Mouse (Mus musculus) neural tube, embryonic 12.5 days (tissue): Measurements from ENCODE around the gene Intu. TPM values are rescaled to one million over a fixed set of nuclear protein-coding genes. Genes with fewer than 3 reads are reported as not detected.
A peak's percentile ranks its signal among the peaks of the same experiment; 100 is the strongest.

Source experiments
- ATAC-seq: fragments of 200-750 bp; cut with Nextera tagmentation; 2 replicates; pipeline ENCODE4 v1.8.0; 2017; ENCODE audit warnings: low read depth, mild to moderate bottlenecking, moderate TSS enrichment, moderate library complexity; ENCODE audit not compliant: low FRiP score
- H3K27ac ChIP-seq: fragments of 300-500 bp; sonication (generic); 2 replicates; pipeline ENCODE4 v1.5.1; 2016
- H3K27me3 ChIP-seq: fragments of 300-500 bp; sonication (generic); replicated peaks from 2 replicates; pipeline ENCODE4 v1.6.1; 2016; ENCODE audit warnings: mild to moderate bottlenecking
- H3K36me3 ChIP-seq: fragments of 300-500 bp; sonication (generic); 2 replicates; pipeline ENCODE4 v1.6.1; 2016; ENCODE audit warnings: mild to moderate bottlenecking
- H3K4me1 ChIP-seq: fragments of 300-500 bp; sonication (generic); 2 replicates; pipeline ENCODE4 v1.6.1; 2016
- H3K4me2 ChIP-seq: fragments of 300-500 bp; sonication (generic); replicated peaks from 2 replicates; pipeline ENCODE4 v1.6.1; 2016; ENCODE audit warnings: mild to moderate bottlenecking
- H3K4me3 ChIP-seq: fragments of 300-500 bp; sonication (generic); 2 replicates; pipeline ENCODE4 v1.5.1; 2016
- H3K9ac ChIP-seq: fragments of 300-500 bp; sonication (generic); 2 replicates; pipeline ENCODE4 v1.6.1; 2016; ENCODE audit warnings: mild to moderate bottlenecking
- H3K9me3 ChIP-seq: fragments of 300-500 bp; sonication (generic); 2 replicates; pipeline ENCODE4 v1.6.1; 2016; ENCODE audit warnings: mild to moderate bottlenecking
- WGBS: fragments of 180-500 bp; shearing (Covaris S2); methylation state at CpG from one replicate; pipeline ENCODE4 v1.1.7; 2016; 5-methylcytosine and 5-hydroxymethylcytosine counted together
- polyA plus RNA-seq: library from polyadenylated mRNA; unstranded; fragments of >200 nt; fragmentation: Nextera tagmentation; extraction: Ambion mirVana; gene quantifications from 2 replicates; pipeline ENCODE4 v1.2.1, GENCODE M21; 2016

The Intu gene
- polyA plus RNA-seq, 1 experiment from 2014 or later: 5.1 TPM

GRCm38 (mm10) chr3:40530845-40531244, 241 bp upstream of the Intu start:
- Histone ChIP-seq H3K4me2 (peak overlapping the region; percentile 98), H3K4me1 (peaks cover 19% of the 10 kb centered on the region), H3K9me3 (0 out of 2 replicates have a peak, but pooled peaks cover 3% of the 10 kb centered on the region), H3K4me3 (peak overlapping the region; percentile 57), H3K9ac (no peak overlapping the region), H3K27ac (no peak overlapping the region), H3K27me3 (peaks cover 15% of the 10 kb centered on the region), H3K36me3 (no peaks in the 10 kb centered on the region)
- ATAC-seq: 0 out of 2 replicates have a peak, but pooled peaks have one; percentile 2
- WGBS: 20% methylated on average over 7 of the region's 7 CpGs

- Histone ChIP-seq H3K27me3 (peaks cover 15% of the 10 kb centered on the region), H3K9me3 (0 out of 2 replicates have a peak, but pooled peaks cover 3% of the 10 kb centered on the region), H3K36me3 (no peaks in the 10 kb centered on the region), H3K9ac (no peak overlapping the region), H3K27ac (no peak overlapping the region), H3K4me2 (peak overlapping the region; percentile 98), H3K4me1 (peaks cover 19% of the 10 kb centered on the region), H3K4me3 (peak overlapping the region; percentile 57)
- WGBS: 7% methylated on average over 11 of the region's 11 CpGs
- ATAC-seq: no peak
Measured at GRCm38 (mm10) chr3:40532256-40532655, 1.2 kb downstream of the Intu start.

- Histone ChIP-seq H3K9ac (no peak overlapping the region), H3K4me1 (peaks cover 19% of the 10 kb centered on the region), H3K27ac (no peak overlapping the region), H3K4me2 (no peak overlapping the region), H3K36me3 (no peaks in the 10 kb centered on the region), H3K27me3 (peaks cover 15% of the 10 kb centered on the region), H3K9me3 (0 out of 2 replicates have a peak, but pooled peaks cover 3% of the 10 kb centered on the region), H3K4me3 (no peak overlapping the region)
- ATAC-seq: no peak
- WGBS: 79% methylated on average over 4 of the region's 4 CpGs
Measured at GRCm38 (mm10) chr3:40534141-40534540, 3.1 kb downstream of the Intu start.

- WGBS: 4% methylated on average over 45 of the region's 45 CpGs
Measured at GRCm38 (mm10) chr3:40540567-40541554, 9.8 kb downstream of the Intu start.

GRCm38 (mm10) chr3:40546621-40547020, 15.5 kb downstream of the Intu start:
- H3K27me3 ChIP-seq: no peaks in the 10 kb centered on the region
- H3K27ac ChIP-seq: no peak overlapping the region
- no peaks in the 10 kb centered on the region for H3K36me3 ChIP-seq
- no peak overlapping the region for H3K4me2 ChIP-seq
- no peak overlapping the region for H3K4me3 ChIP-seq
- WGBS: 81% methylated on average over 4 of the region's 4 CpGs
- no peak overlapping the region for H3K9ac ChIP-seq
- H3K9me3 ChIP-seq: no peaks in the 10 kb centered on the region
- H3K4me1 ChIP-seq: no peaks in the 10 kb centered on the region
- no peak for ATAC-seq

More at GRCm38 (mm10) chr3:40540567-40541554, 9.8 kb downstream of the Intu start:
- peak; percentile 92 for ATAC-seq
- Histone ChIP-seq H3K4me2 (peak overlapping the region; percentile 75), H3K36me3 (no peaks in the 10 kb centered on the region), H3K4me3 (peak overlapping the region; percentile 92), H3K9ac (peak overlapping the region; percentile 76), H3K27me3 (no peaks in the 10 kb centered on the region), H3K9me3 (0 out of 2 replicates have a peak, but pooled peaks cover 3% of the 10 kb centered on the region), H3K4me1 (no peaks in the 10 kb centered on the region), H3K27ac (no peak overlapping the region)

- H3K27ac ChIP-seq: no peak overlapping the region
- 78% methylated on average over 10 of the region's 10 CpGs for WGBS
- H3K4me3 ChIP-seq: no peak overlapping the region
- no peaks in the 10 kb centered on the region for H3K27me3 ChIP-seq
- H3K4me1 ChIP-seq: no peaks in the 10 kb centered on the region
- no peak overlapping the region for H3K4me2 ChIP-seq
- no peaks in the 10 kb centered on the region for H3K9me3 ChIP-seq
- H3K36me3 ChIP-seq: peaks cover 20% of the 10 kb centered on the region
- no peak overlapping the region for H3K9ac ChIP-seq
- ATAC-seq: no peak
Measured at GRCm38 (mm10) chr3:40652941-40653352, 121.9 kb downstream of the Intu start.

GRCm38 (mm10) chr3:40653582-40653981, 122.5 kb downstream of the Intu start:
- H3K36me3 ChIP-seq: peaks cover 26% of the 10 kb centered on the region
- 96% methylated on average over 16 of the region's 16 CpGs for WGBS
- no peaks in the 10 kb centered on the region for H3K27me3 ChIP-seq
- no peaks in the 10 kb centered on the region for H3K4me1 ChIP-seq
- no peak overlapping the region for H3K27ac ChIP-seq
- no peak overlapping the region for H3K9ac ChIP-seq
- H3K4me3 ChIP-seq: no peak overlapping the region
- ATAC-seq: no peak
- H3K4me2 ChIP-seq: no peak overlapping the region
- H3K9me3 ChIP-seq: no peaks in the 10 kb centered on the region

- no peaks in the 10 kb centered on the region for H3K9me3 ChIP-seq
Measured at GRCm38 (mm10) chr3:40654028-40654427, 122.9 kb downstream of the Intu start.

GRCm38 (mm10) chr3:40655571-40655970, 124.5 kb downstream of the Intu start:
- Histone ChIP-seq H3K4me2 (no peak overlapping the region), H3K36me3 (peaks cover 31% of the 10 kb centered on the region), H3K4me1 (no peaks in the 10 kb centered on the region), H3K27me3 (no peaks in the 10 kb centered on the region), H3K4me3 (no peak overlapping the region), H3K9ac (no peak overlapping the region), H3K27ac (no peak overlapping the region), H3K9me3 (no peaks in the 10 kb centered on the region)
- ATAC-seq: no peak
- whole genome bisulfite sequencing: 94% methylated on average over 11 of the region's 11 CpGs

More at GRCm38 (mm10) chr3:40654028-40654427, 122.9 kb downstream of the Intu start:
- Histone ChIP-seq H3K27ac (no peak overlapping the region), H3K4me2 (no peak overlapping the region), H3K9ac (no peak overlapping the region), H3K27me3 (no peaks in the 10 kb centered on the region), H3K36me3 (peaks cover 31% of the 10 kb centered on the region), H3K4me3 (no peak overlapping the region), H3K4me1 (no peaks in the 10 kb centered on the region)
- WGBS: 96% methylated on average over 11 of the region's 11 CpGs
- no peak for ATAC-seq

GRCm38 (mm10) chr3:40656339-40656738, 125.3 kb downstream of the Intu start:
- H3K4me3 ChIP-seq: no peak overlapping the region
- H3K4me2 ChIP-seq: no peak overlapping the region
- no peaks in the 10 kb centered on the region for H3K4me1 ChIP-seq
- peaks cover 31% of the 10 kb centered on the region for H3K36me3 ChIP-seq
- no peak overlapping the region for H3K27ac ChIP-seq
- no peaks in the 10 kb centered on the region for H3K9me3 ChIP-seq
- WGBS: 93% methylated on average over 5 of the region's 5 CpGs
- no peaks in the 10 kb centered on the region for H3K27me3 ChIP-seq
- no peak for ATAC-seq
- no peak overlapping the region for H3K9ac ChIP-seq

- WGBS: 96% methylated on average over 2 of the region's 2 CpGs
- Histone ChIP-seq H3K9ac (no peak overlapping the region), H3K4me2 (no peak overlapping the region), H3K4me3 (no peak overlapping the region), H3K36me3 (peaks cover 23% of the 10 kb centered on the region), H3K4me1 (no peaks in the 10 kb centered on the region), H3K9me3 (no peaks in the 10 kb centered on the region), H3K27me3 (no peaks in the 10 kb centered on the region), H3K27ac (no peak overlapping the region)
- ATAC-seq: no peak
Measured at GRCm38 (mm10) chr3:40660231-40660630, 129.1 kb downstream of the Intu start.

GRCm38 (mm10) chr3:40666109-40666508, 135.0 kb downstream of the Intu start:
- 97% methylated on average over 4 of the region's 4 CpGs for WGBS

More at GRCm38 (mm10) chr3:40666109-40666508, 135.0 kb downstream of the Intu start:
- Histone ChIP-seq H3K4me2 (no peak overlapping the region), H3K4me3 (no peak overlapping the region), H3K27ac (no peak overlapping the region), H3K9me3 (no peaks in the 10 kb centered on the region), H3K27me3 (no peaks in the 10 kb centered on the region), H3K9ac (no peak overlapping the region), H3K36me3 (peaks cover 14% of the 10 kb centered on the region), H3K4me1 (no peaks in the 10 kb centered on the region; the same call in 1 of the 2 replicates)
- no peak for ATAC-seq
